Mouse (Mus musculus) embryonic facial prominence, embryonic 12.5 days (tissue): Measurements from ENCODE around the gene Lipt2. TPM values are rescaled to one million over a fixed set of nuclear protein-coding genes. Genes with fewer than 3 reads are reported as not detected.

ENCODE experiments used
- ATAC-seq: fragments of 200-750 bp; cut with Nextera tagmentation; 2 replicates; pipeline ENCODE4 v1.8.0; 2017; ENCODE audit not compliant: insufficient number of reproducible peaks, insufficient read depth, low FRiP score, low TSS enrichment
- H3K27ac ChIP-seq: fragments of 300-500 bp; sonication (generic); 2 replicates; pipeline ENCODE4 v1.5.1; 2016; ENCODE audit warnings: mild to moderate bottlenecking
- H3K27me3 ChIP-seq: fragments of 300-500 bp; sonication (generic); 2 replicates; pipeline ENCODE4 v1.6.1; 2016; ENCODE audit warnings: mild to moderate bottlenecking, moderate library complexity
- H3K36me3 ChIP-seq: fragments of 300-500 bp; sonication (generic); 2 replicates; pipeline ENCODE4 v1.6.1; 2016; ENCODE audit warnings: mild to moderate bottlenecking
- H3K4me1 ChIP-seq: fragments of 300-500 bp; sonication (generic); 2 replicates; pipeline ENCODE4 v1.6.1; 2016
- H3K4me2 ChIP-seq: fragments of 300-500 bp; sonication (generic); replicated peaks from 2 replicates; pipeline ENCODE4 v1.6.1; 2016; ENCODE audit warnings: mild to moderate bottlenecking, moderate library complexity
- H3K4me3 ChIP-seq: fragments of 300-500 bp; sonication (generic); 2 replicates; pipeline ENCODE4 v1.5.1; 2016; ENCODE audit warnings: mild to moderate bottlenecking
- H3K9ac ChIP-seq: fragments of 300-500 bp; sonication (generic); 2 replicates; pipeline ENCODE4 v1.6.1; 2016; ENCODE audit warnings: mild to moderate bottlenecking, moderate library complexity
- H3K9me3 ChIP-seq: fragments of 300-500 bp; sonication (generic); 2 replicates; pipeline ENCODE4 v1.6.1; 2016; ENCODE audit warnings: mild to moderate bottlenecking, moderate library complexity
- WGBS: fragments of 180-500 bp; shearing (Covaris S2); methylation state at CpG from one replicate; pipeline ENCODE4 v1.1.7; 2016; 5-methylcytosine and 5-hydroxymethylcytosine counted together
- polyA plus RNA-seq: library from polyadenylated mRNA; unstranded; fragments of >200 nt; fragmentation: Nextera tagmentation; extraction: Ambion mirVana; gene quantifications from 2 replicates; pipeline ENCODE4 v1.2.1, GENCODE M21; 2016

Gene Lipt2
- polyA plus RNA-seq, 1 experiment from 2014 or later: 26.8 TPM

DNA sequence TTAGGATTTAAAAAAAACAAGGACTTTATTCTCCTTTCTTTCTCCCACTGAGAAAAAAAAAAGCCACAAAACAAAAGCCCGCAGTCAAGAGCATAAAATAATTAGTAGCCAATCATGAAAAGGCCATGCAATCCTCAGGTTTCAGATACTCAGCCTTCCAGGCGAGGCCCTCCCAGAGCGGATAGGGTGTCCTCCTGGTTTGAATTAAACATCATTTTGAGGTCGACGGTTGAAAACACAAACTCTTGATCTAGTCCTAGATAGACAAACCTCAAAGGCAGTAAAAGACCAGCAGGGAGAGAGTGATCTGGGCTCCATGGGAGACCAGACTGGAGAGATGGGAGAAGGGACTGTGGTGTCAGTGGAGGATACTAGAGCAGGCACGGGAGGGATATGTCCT is 45.8 kb downstream of the Lipt2 start:
- ATAC-seq: 0 out of 2 replicates have a peak, but pooled peaks have one; percentile 32

DNA sequence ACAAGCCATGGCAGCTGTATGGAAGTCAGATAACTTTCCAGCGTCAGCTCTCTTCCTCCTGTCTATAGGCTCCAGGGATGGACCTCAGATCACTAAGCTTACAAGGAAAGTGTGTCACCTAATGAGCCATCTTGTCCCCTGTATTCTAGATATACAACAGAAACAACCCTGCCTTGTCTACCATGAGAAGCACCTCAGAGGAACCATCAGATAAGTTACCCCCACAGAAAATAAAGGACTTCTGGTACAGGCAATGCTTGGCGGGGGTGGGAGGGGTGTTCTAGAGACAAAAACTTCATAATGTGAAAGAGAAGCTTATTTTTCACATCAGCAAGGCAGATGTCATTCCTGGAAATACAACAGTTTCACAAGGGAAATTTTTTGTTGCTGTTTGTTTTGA is 47.1 kb downstream of the Lipt2 start:
- Histone ChIP-seq H3K4me2 (no peak overlapping the region), H3K4me1 (peaks cover 30% of the 10 kb centered on the region; the same call in 1 of the 2 replicates), H3K9ac (no peak overlapping the region), H3K4me3 (no peak overlapping the region), H3K27me3 (no peaks in the 10 kb centered on the region), H3K36me3 (no peaks in the 10 kb centered on the region), H3K9me3 (no peaks in the 10 kb centered on the region), H3K27ac (no peak overlapping the region)
- 89% methylated on average over 2 of the region's 2 CpGs for WGBS
- ATAC-seq: no peak

More for the DNA sequence above, 45.8 kb downstream of the Lipt2 start:
- H3K9me3 ChIP-seq: no peaks in the 10 kb centered on the region
- H3K4me2 ChIP-seq: no peak overlapping the region
- WGBS: 25% methylated on average over 6 of the region's 6 CpGs
- H3K4me1 ChIP-seq: peaks cover 30% of the 10 kb centered on the region; the same call in 1 of the 2 replicates
- H3K36me3 ChIP-seq: no peaks in the 10 kb centered on the region
- no peak overlapping the region for H3K4me3 ChIP-seq
- no peak overlapping the region for H3K9ac ChIP-seq
- no peaks in the 10 kb centered on the region for H3K27me3 ChIP-seq
- peak overlapping the region; percentile 70 for H3K27ac ChIP-seq

DNA sequence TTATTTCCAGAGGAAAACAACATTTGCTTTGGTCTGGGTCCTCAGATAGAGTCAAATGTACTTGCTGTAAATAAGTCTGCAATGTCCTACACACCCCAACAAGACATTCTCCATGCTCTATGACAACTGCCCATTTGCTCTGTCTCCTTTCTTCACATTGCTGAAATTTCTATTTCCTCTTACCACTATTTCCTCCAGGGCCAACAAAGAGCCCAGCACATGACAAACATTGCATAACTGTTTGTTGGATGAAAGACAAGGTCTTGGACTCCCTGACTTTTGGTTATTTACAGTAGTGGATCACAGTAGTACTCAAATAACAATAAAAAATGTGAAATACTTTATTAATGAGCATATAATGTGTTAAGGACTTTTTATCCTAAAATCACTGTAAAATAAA is 48.8 kb downstream of the Lipt2 start:
- ATAC-seq: no peak
- no peak overlapping the region for H3K4me3 ChIP-seq
- H3K27me3 ChIP-seq: no peaks in the 10 kb centered on the region
- H3K4me1 ChIP-seq: peaks cover 20% of the 10 kb centered on the region; the same call in 1 of the 2 replicates
- no peak overlapping the region for H3K27ac ChIP-seq
- no peaks in the 10 kb centered on the region for H3K9me3 ChIP-seq
- H3K36me3 ChIP-seq: no peaks in the 10 kb centered on the region
- H3K4me2 ChIP-seq: no peak overlapping the region
- no peak overlapping the region for H3K9ac ChIP-seq

Other genes starting within 250 kb of the Lipt2 start
- 7.6 and 8.1 TPM in 2 replicates for gene Rnf169, start 178.8 kb upstream of the Lipt2 start, polyA plus RNA-seq
- 1.2 and 1.7 TPM in 2 replicates for gene Chrdl2, start 153.1 kb upstream of the Lipt2 start, polyA plus RNA-seq
- gene Pold3, start 37.7 kb upstream of the Lipt2 start, polyA plus RNA-seq: 81.6 and 82.9 TPM in 2 replicates
- 11.4 and 13.3 TPM in 2 replicates for gene Kcne3, start 17.2 kb downstream of the Lipt2 start, polyA plus RNA-seq
- gene Pgm2l1, start 68.1 kb downstream of the Lipt2 start, polyA plus RNA-seq: 5.0 and 6.8 TPM in 2 replicates
- 15.5 and 16.6 TPM in 2 replicates for gene P4ha3, start 126.2 kb downstream of the Lipt2 start, polyA plus RNA-seq
- 32.6 and 33.8 TPM in 2 replicates for gene C2cd3, start 213.0 kb downstream of the Lipt2 start, polyA plus RNA-seq
- 59.7 and 62.7 TPM in 2 replicates for gene Ppme1, start 213.0 kb downstream of the Lipt2 start, polyA plus RNA-seq